Mouse (Mus musculus) Muller cell, postnatal 12 days (primary cell): ENCODE measurements around the gene Echdc1.
"Not testable (repeated sequence)": the region's sequence is repeated elsewhere in the genome, so short reads cannot be mapped to it uniquely, and the experiment has no call there.

ENCODE experiments used
- DNase-seq: peaks from one replicate; pipeline ENCODE4 v3.0.0-alpha.2; 2015; ENCODE audit errors: inconsistent ontology term

The Echdc1 gene

DNA sequence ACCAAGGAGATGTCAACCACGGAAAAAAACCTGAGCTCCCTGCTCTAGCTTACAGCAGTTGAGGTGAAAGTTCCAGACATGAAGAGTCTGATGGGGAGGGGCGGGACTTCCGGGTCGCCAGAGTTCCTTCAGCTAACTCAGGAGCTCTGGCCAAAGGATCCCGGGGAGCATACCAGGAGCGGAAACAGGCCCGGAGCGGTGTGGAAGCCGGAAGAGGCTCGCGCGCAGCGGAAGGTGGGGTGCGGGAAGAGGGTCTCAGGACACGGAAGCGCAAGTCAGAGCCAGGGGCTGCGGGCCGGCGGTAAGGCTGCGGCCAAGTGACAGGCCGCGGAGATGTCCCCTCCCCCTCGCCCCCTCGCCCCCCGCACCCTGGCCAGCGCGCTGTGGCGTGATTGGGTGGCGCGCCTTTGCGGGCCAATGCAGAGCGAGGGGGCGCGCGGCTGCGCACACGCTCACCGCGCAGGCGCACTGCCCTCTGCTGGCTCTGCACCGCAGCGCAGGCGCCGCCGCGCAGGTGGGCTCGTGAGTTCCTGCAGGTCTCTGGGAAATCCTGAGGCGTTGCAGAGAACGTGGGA is at the start of gene Echdc1:
Gene Echdc1, plus strand, starts transcription at position 103 of the 575 bp plus-strand sequence.
- DNase-seq, result peak; percentile 91

DNA sequence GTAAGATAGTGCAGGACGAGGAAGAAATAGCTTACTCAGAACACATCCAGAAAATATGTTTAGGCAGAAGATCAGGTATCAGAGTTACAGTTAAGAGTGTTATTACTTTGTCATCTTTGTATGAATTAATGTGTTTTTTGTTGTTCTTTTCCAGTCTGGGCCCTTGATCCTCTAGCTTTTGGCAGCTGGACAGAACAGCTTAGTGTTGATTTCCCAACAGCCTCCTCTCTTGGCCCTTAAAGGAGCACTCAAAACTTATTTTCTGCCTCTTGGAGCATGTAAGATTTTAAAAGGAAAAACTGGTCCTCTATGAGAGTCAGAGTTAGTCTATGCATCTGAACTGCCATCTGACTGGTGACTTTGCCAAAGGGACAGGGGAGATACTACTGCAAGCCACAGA is 31.2 kb upstream of the Echdc1 start:
- DNase-seq, result no peak

DNA sequence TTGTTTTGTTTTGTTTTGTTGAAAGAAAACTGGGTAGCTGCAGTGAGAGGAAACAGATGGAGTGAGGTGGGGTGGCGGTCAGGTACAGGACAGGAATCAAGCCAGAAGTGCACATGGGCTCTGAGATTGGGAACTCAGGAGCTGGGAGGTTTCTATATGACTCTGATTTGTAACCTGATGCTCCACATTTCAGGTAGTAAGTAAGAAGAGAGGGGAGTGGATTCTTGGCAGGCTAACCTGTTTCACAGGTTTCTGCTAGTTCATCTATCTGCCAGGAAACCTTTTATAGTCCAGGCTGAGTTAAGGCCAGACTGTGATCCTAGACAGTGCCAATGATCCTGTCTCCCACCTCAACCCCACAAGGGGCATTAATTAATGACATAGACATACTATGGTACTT is 27.2 kb upstream of the Echdc1 start:
- DNase-seq, result no peak

DNA sequence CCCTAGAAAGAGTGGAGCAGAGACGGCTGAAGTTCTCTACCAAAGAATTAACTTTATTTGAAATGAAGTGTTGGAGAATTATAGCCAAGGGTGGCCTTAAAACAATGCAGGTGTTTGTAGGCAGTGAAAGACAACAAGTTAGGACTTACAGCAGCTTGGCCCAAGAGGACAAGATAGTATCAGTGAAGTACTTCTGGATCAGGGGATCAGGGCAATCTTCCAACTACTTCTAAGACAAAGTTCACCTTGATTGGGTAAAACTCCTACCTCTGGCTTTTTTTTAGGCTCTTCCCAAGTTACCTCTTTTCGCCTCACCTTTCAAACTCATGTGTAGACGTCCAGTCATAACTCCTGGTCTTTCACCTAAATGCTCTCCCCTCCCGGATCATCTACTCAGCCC is 10.7 kb upstream of the Echdc1 start:
- no peak for DNase-seq

DNA sequence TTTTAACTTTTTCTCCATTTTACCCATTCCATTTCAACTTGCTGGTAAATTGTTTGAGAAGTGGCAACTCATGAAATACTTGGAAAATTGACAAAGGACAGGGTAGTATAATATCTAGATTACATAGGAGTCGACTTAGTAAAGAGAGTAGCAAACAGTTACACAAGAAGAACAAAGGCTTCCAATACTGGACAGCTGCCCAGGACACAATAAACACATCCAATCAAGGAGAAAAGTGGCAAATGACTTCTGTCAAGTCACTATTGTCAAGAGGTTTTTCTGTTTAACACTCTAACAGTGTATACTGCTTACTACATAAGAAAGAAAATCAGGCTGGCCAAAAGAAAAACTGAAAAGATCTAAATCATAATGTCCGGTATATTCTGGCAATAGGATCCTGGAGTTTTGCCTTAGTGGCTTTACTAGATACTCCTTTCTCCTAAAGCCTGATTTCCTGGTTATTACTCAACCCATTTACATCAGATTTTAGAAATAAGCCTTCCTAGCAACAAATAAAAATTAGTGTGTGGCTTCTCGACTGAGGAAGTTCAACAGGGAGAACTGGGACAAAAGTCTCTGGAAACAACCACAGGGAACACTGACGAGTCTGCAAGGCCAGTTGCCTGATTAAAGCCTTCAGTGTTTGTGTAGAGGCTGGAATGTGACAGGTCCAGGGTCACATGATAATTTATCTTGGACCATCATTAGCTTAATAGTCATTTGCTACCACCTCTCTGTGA is 1.3 kb upstream of the Echdc1 start:
- DNase-seq, result peak; percentile 43

DNA sequence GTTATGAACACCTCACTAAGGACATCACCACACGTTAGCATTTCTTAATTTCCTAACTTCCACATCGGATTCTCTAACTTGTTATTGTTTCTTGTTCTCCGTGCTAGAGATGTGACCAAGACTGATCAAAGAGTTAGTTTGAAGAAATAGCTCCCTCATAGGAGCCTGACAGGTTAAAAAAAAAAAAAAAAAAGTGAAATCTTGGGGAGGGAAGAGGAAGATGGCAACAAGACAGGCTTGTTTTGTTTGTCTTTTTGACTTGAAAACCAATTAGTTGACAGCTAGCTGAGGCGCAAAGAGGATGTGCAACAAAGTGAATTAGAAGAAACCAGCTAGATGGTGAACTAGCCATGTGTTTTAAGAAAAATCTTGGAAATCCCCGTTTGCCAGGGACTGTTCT is 939 bp downstream of the Echdc1 start:
- no peak for DNase-seq

DNA sequence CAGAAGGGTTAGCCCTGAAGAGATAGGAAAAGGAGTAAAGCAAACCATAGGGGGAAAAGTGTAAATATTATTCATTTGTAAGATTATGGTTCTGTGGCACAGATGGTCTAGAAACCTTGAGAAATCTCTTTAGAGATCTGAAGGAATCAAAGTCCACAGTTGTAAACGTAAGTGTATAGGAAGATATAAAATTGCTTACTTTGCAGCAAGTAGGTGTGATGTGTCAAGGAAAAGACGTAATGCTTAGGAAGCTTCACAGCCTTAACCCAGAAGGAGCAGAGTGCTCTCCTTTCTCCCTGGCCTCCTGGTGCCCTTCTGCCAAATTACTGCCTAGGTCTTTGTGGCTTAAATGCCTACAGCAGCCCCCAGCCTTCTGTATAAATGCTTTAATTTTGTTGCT is 11.9 kb downstream of the Echdc1 start:
- DNase-seq, result no peak

DNA sequence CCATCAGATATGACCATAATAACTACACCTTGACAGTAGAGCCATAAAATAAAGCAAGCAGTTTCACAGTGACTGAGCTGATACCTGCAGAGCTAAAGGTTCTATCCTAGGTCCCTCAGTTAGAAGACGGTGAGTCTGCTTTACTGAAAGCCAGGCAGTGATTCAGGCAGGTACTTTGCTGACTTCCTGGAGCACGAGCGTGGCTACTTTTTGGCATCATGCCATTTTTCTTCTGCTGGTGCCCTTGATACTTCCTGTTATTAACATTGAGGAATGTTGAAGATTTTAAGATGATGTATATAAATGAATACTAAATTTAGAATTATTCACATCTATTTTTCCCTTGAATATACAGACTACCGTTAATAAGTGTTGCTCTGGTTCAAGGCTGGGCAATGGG is 20.9 kb downstream of the Echdc1 start:
- no peak for DNase-seq

DNA sequence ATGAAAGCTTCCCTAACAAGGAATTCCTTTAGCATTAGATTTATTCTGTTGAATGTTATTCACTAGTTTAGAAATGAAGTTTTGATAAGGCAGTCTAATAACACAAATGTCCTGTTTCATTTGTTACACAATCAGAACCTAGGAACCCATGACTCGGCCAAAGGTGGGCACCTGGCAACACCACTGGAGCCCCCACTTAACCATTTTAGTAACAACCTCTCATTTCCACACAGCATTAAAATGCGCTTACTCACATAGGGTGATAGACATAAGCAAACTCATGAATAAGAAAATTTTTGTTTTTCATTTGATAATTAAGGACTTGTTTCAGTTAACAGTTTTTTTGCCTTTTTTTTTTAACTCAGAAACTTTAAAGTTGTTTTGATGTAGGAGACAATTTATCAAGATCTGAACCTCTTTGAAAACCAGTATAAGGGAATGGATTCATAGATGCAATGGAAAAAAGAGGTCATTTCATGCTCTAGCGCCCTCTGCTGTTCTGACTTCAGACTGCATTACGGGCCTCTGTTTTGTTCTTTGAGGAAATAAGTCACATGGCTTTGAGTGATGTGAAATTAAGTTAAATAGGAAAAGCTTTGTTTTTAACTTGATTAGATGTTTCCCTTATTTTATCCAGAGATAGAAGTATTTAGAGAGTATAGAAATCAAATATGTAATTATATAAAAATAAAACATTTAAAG is 25.5 kb downstream of the Echdc1 start:
- peak; percentile 63 for DNase-seq

DNA sequence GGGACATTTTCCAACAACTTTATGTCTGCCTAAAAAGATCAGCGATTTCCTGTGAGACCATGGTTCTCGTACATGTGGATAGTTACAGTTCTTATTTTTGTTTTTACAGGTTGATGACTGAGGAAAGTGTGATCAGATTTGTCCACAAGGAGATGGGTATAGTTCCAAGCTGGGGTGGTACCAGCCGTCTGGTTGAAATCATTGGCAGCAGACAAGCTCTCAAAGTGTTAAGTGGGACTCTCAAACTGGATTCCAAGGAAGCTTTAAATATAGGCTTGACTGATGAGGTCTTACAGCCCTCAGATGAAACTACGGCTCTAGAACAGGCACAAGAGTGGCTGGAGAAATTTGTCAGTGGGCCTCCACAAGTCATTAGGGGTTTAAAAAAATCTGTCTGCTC is 31.3 kb downstream of the Echdc1 start:
- no peak for DNase-seq

DNA sequence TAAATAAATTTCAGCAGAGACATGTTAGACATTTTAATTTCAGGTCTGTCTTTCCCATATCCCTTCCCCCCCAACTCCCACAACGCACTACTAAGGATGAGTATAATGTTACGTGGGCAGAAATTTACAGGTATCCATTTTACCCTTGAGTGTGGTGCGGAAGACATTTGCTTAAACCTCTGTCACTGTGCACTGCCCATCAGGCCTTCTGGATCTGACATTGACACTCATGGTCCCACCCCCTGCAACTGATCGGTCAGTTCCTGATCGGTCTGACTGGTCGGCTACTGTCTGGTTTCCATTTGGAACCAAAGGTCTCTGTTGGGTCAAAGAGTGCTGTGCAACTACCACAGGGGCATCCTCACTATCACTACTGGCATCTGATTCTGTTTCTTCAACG is 33.7 kb downstream of the Echdc1 start:
- no peak for DNase-seq

DNA sequence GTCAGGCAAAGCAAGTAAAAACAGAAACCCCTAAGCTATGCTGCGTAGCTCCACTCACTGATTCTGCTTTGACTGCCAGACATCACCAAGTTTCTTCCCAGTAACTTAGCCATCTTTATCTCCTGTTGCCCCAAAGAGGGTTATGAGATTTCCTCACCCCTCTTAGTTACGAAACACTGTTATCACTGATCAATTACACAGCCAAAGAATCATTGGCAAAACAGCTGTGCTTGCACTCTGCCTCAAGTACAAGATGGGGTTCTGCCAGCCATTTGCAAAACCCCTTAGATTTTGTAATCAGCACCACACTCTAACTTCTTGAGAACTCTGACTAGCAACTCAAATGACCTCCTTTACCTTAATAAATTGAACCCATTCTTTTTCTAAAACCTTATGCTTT is 38.5 kb downstream of the Echdc1 start:
- no peak for DNase-seq

DNA sequence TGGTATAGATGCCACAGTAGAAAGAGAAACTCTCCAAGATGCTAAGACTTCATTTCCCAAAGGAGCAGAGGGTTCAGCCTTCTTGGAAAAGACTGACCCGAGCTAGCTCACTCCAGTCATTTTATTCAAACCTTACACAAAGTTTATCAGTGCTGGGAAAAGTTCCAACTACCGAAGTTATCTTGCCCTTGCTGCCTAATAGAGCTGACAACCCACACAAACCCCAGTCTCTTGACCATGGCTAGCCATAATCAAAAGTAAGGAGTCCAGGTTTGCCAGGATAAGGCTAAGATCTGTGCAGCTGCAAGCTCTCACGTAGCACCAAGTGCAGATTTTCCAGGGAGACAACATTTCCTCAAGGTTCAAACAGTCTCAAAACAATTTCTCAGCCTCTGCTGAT is 39.6 kb downstream of the Echdc1 start:
- DNase-seq, result no peak

DNA sequence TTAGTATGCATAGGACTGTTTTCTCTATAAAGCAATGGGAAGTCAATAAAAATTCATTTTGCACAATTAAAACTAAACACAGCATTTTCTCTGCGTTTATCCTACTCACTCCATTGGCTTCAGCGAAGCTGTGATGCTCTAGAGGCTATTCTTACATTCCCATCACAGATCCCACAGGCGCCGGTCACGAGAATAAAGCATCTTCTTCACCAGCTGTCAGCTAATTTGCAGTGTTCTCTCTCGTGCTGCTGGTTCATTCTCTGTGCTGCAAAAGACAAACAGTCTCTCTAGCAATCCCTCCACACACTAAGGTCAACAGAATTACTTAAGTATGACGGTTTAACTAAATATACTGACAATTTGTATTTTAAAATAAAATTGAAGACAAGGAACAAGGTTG is 41.2 kb downstream of the Echdc1 start:
- DNase-seq, result no peak

DNA sequence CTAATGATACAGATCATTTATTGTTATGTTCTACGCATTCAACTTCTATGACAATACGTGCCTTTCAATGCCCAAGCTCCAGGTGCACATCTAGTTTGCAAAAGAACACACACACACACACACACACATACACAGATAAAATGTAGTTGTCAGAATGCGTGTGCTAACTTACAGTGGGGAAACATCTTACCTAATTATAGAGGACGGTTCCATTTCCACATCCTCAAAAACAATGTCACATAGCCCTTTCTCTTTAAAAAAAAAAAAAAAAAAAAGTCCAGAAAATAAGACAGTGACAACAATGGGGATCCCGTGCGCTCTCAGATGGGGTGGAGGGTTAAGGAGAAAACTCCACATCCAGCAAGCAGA is 48.1 kb downstream of the Echdc1 start:
- DNase-seq, result no peak

DNA sequence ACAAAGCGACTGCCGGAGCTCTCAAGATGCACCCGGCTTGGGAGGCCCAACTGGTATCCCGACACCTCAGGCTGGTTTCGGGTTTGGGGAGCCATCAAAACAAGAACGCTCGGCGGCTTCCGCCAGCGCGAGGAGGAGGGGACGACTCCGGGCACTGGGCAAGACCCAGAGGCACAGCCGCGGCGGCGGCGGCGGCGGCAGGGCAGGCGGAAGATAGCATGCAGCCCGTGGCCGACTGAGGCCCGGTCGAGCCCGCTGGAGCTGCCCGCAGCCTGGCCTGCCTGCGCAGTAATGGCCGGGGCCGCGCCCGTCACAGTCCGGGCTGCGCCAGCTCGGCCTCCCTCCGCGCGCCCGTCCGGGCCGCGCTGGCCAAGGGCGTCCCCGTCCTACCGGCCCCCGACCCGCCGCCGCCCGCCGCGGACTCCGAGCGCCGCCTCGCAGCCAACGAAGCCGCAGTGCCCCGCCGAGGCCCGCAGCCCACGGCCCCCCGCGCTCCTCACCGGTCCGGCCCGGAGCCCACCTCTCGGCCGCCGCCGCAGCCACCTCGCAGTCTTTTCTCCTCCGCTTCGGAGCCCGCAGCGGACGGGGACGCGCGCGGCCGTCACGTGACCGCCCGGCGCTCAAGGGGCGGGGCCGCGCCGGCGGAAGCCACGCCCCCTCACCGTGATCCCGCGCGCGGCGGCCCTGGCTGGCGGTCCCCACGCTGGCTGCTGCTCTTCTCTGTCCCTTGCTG is 48.7 kb downstream of the Echdc1 start:
- peak; percentile 89 for DNase-seq

DNA sequence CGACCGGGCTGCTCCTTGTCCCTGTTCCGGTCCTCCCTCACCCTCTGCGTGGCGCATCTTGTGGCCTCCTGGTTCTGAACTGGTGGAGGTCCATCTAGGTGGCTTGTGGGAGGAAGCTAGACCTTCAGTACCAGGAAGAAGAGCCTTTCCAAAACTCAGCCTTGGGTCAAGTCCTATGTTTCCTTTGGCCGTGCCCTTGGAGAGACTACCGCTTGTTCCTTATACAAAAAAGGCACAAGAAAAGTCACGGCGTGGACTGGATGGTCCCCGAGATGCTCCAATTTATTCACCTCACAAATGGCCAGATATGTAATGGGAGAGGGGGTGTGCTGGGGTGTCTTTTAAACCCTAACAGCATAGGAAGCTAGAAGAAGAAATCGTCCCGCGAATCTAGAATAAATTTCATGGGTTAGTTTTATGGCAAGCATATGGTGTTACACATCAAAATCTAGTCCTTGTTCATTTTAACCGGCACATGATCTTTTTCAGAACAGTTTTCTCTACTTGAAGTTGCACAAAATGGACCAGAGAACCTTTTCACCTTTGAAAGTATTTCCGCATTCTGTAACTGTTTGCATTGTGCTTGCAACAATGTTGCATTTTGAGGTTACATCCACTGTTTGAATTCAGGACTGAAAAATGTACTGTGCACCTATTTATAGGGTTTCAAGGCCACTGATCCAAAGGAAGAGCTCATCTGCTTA is 49.4 kb downstream of the Echdc1 start, which contains the start of gene Rnf146:
Gene Rnf146, minus strand, starts transcription at position 246 of the 704 bp plus-strand sequence.
- DNase-seq, result no peak

DNA sequence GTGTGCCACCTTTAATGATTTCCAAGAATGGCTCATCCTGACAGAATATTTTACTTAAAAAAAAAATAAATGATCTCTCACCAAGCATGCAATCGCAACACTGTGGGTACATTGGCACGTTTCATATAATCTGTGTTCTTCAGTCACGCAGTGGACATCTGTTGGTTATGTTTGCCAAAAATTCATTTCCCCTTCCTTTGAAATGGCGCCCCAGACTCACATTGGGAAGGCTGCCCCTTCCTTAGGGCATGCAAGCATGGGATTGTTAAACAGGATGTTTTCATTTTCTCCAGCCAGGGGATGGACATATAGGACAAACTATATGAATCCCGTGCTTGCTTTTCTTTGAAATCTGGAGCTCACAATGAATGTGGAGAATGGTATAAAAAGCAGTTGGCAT is 61.1 kb downstream of the Echdc1 start:
- DNase-seq, result no peak

DNA sequence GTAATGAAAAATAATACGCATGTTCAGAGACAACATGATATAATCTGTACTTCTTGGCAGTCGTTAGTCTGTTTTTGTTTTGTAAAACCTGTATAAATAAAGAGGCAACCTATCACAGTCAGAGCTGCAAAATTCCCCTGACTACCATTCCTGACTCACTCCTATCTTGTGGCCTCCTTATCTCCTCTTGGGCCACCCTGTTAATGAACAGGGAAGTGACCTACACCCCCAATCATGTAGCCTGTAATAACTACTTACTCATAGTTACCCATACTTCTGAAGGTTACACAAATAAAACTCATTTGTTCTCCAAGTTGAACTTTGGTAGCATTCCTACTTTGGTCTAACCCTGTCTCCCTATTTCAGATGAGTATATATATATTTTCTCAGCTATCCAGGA is 68.6 kb downstream of the Echdc1 start:
- DNase-seq, result no peak

DNA sequence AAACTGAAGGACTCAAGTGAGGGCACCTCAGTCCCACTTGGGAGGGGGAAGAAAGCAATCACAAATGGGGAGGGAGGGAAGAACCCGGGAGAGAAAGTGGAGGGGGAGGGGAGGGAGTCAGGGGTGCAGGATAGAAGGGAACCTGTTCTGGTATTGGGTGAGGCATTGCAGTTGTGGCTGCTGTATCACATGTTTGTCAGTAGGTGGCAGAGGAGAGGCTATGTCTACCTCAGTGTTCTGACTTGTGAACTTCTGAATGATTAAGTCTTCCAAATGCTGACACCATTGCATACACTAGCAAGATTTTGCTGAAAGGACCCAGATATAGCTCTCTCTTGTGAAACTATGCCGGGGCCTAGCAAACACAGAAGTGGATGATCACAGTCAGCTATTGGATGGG is 81.9 kb downstream of the Echdc1 start:
- DNase-seq, result not testable (repeated sequence)
